Mouse (Mus musculus) retina, adult 2 months (tissue): Measurements from ENCODE around the gene Hbb-bs.
"Not testable (repeated sequence)": the region's sequence is repeated elsewhere in the genome, so short reads cannot be mapped to it uniquely, and the experiment has no call there.

Source experiments
- DNase-seq: peaks from one replicate; pipeline ENCODE4 v3.0.0-alpha.2; 2012; ENCODE audit warnings: low read depth, low spot score

Hbb-bs gene

GRCm38 (mm10) chr7:103811223-103811845 lies 16.6 kb downstream of the Hbb-bs start:
- DNase-seq, result no peak

GRCm38 (mm10) chr7:103810746-103811145 lies 17.1 kb downstream of the Hbb-bs start:
- no peak for DNase-seq

- no peak for DNase-seq
Measured at GRCm38 (mm10) chr7:103810296-103810695, 17.6 kb downstream of the Hbb-bs start.

- no peak for DNase-seq
Measured at GRCm38 (mm10) chr7:103809801-103810155, 18.1 kb downstream of the Hbb-bs start.

GRCm38 (mm10) chr7:103808971-103809800 lies 18.7 kb downstream of the Hbb-bs start:
- no peak for DNase-seq

- DNase-seq, result not testable (repeated sequence)
Measured at GRCm38 (mm10) chr7:103808120-103808519, 19.8 kb downstream of the Hbb-bs start.

GRCm38 (mm10) chr7:103806856-103807255 lies 21.0 kb downstream of the Hbb-bs start:
- peak; percentile 11 for DNase-seq

GRCm38 (mm10) chr7:103792669-103793388 lies 35.1 kb downstream of the Hbb-bs start:
- DNase-seq, result no peak

- no peak for DNase-seq
Measured at GRCm38 (mm10) chr7:103791721-103792120, 36.2 kb downstream of the Hbb-bs start, which contains the start of gene Olfr67. Gene Olfr67 (minus strand): TSS chr7:103791821.

- no peak for DNase-seq
Measured at GRCm38 (mm10) chr7:103779598-103779997, 48.3 kb downstream of the Hbb-bs start, which contains the start of gene Olfr68. Gene Olfr68 (minus strand): TSS chr7:103779698.

GRCm38 (mm10) chr7:103777652-103778051 lies 50.2 kb downstream of the Hbb-bs start:
- DNase-seq, result not testable (repeated sequence)
